Mouse (Mus musculus) right cerebral cortex, adult 18-20 months (tissue): ENCODE measurements at regions not wholly inside any gene's neighbourhood (a gene's known extent, or its start where the extent isn't known, plus 50 kb on each side); places are given as distances from the start of the nearest gene placed in this dataset.
"Not testable (repeated sequence)": the region's sequence is repeated elsewhere in the genome, so short reads cannot be mapped to it uniquely, and the experiment has no call there.

ENCODE experiments used
- DNase-seq: peaks from one replicate; pipeline ENCODE4 v3.0.0; 2022; ENCODE audit warnings: mixed read lengths

GRCm38 (mm10) chr17:48672749-48673148 is 218.0 kb downstream of the Unc5cl start:
- no peak for DNase-seq

- peak; percentile 12 for DNase-seq
These were observed 223.6 kb downstream of the Unc5cl start for GRCm38 (mm10) chr17:48678216-48678832.

- DNase-seq, result no peak
These were observed 225.6 kb downstream of the Unc5cl start for GRCm38 (mm10) chr17:48680331-48680730.

- DNase-seq, result peak; percentile 46
These were observed 234.2 kb downstream of the Unc5cl start for GRCm38 (mm10) chr17:48688944-48689343.

GRCm38 (mm10) chr17:48698456-48698855 is 233.7 kb upstream of the Lrfn2 start:
- DNase-seq, result no peak

GRCm38 (mm10) chr17:48700591-48700990 is 231.6 kb upstream of the Lrfn2 start:
- DNase-seq, result no peak

GRCm38 (mm10) chr17:48720506-48720905 is 211.7 kb upstream of the Lrfn2 start:
- DNase-seq, result no peak

- DNase-seq, result peak; percentile 29
These were observed 208.9 kb upstream of the Lrfn2 start for GRCm38 (mm10) chr17:48723286-48723685.

- DNase-seq, result no peak
These were observed 207.6 kb upstream of the Lrfn2 start for GRCm38 (mm10) chr17:48724513-48725112.

- no peak for DNase-seq
These were observed 205.7 kb upstream of the Lrfn2 start for GRCm38 (mm10) chr17:48726460-48726859.

- DNase-seq, result no peak
These were observed 198.4 kb upstream of the Lrfn2 start for GRCm38 (mm10) chr17:48733801-48734200.

- not testable (repeated sequence) for DNase-seq
These were observed 195.0 kb upstream of the Lrfn2 start for GRCm38 (mm10) chr17:48737181-48737580.

GRCm38 (mm10) chr17:48738708-48739107 is 193.5 kb upstream of the Lrfn2 start:
- no peak for DNase-seq

- no peak for DNase-seq
These were observed 189.3 kb upstream of the Lrfn2 start for GRCm38 (mm10) chr17:48742769-48743405.

GRCm38 (mm10) chr17:48770099-48770498 is 162.1 kb upstream of the Lrfn2 start:
- DNase-seq, result no peak

GRCm38 (mm10) chr17:48771721-48772320 is 160.4 kb upstream of the Lrfn2 start:
- peak; percentile 55 for DNase-seq

GRCm38 (mm10) chr17:48774172-48774890 is 157.8 kb upstream of the Lrfn2 start:
- DNase-seq, result no peak

- DNase-seq, result peak; percentile 56
These were observed 156.7 kb upstream of the Lrfn2 start for GRCm38 (mm10) chr17:48775479-48775878.

- DNase-seq, result no peak
These were observed 155.7 kb upstream of the Lrfn2 start for GRCm38 (mm10) chr17:48776502-48776902.

- no peak for DNase-seq
These were observed 152.0 kb upstream of the Lrfn2 start for GRCm38 (mm10) chr17:48780217-48780616.

GRCm38 (mm10) chr17:48784417-48784816 is 147.8 kb upstream of the Lrfn2 start:
- no peak for DNase-seq

- DNase-seq, result no peak
These were observed 145.7 kb upstream of the Lrfn2 start for GRCm38 (mm10) chr17:48786501-48786900.

- DNase-seq, result peak; percentile 67
These were observed 142.3 kb upstream of the Lrfn2 start for GRCm38 (mm10) chr17:48789846-48790245.
